Mouse (Mus musculus): ENCODE data around the gene Gga3. TPM values are rescaled to one million over a fixed set of nuclear protein-coding genes. Genes with fewer than 3 reads are reported as not detected.

Gga3 gene
- polyA plus RNA-seq, 2 experiments, result 6.4 to 9.2 TPM

DNA sequence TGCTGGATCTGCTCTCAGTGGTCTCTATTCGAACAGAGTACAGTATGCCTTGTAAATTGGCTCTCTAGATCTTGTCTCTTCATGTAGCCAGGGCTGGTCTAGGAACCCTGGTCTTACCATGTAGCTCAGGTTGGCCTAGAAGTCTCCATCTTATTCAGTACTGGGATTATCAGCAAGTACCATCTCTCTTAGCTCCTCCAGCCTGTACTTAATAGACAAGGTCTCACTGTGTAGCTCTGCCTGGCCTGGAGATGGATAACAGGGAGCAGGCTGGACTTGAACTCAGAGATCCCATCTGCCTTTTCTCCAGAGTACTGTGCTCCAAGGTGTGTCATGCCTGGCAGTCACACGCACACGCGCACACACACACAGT lies 37.8 kb upstream of the Gga3 start:
- Histone ChIP-seq H3K4me1 (replicated peaks; ENCODE audit: control insufficient read depth in 2 of 2, insufficient read depth in 2 of 2, low read length in 1 of 2) (peaks cover 0 to 4% of the 10 kb centered on the region in 2 experiments; a peak in 2 of 4 replicates), H3K9me3 (ENCODE audit: control insufficient read depth, low read length) (no peaks in the 10 kb centered on the region), H3K4me2 (ENCODE audit: low read depth) (no peak overlapping the region), H3K27me3 (ENCODE audit: control insufficient read depth, insufficient read depth, low read length) (no peaks in the 10 kb centered on the region), H3K27ac (no peak overlapping the region), H3K4me3 (ENCODE audit: insufficient read depth in 1 of 2, low read depth in 2 of 2, low read length in 2 of 2) (no peak overlapping the region), H3K36me3 (replicated peaks; ENCODE audit: control insufficient read depth, insufficient read depth, low read depth) (peaks cover 5% of the 10 kb centered on the region), H3K9ac (replicated peaks) (no peak overlapping the region)
- DNase-seq (ENCODE audit: low read depth in 3 of 3, low spot score in 3 of 3) (no peak), ATAC-seq (ENCODE audit: insufficient read depth) (no peak)
- no peak for TF ChIP-seq CTCF (IDR thresholded peaks at IDR 0.05; ENCODE audit: low read depth)
- no peak for TF ChIP-seq EP300 (IDR thresholded peaks at IDR 0.05; ENCODE audit: low read depth)
- WGBS (ENCODE audit: insufficient replicate concordance), result 77% methylated on average over 4 of the region's 4 CpGs

- H3K4me2 ChIP-seq (ENCODE audit: low read depth), result no peak overlapping the region
- H3K27ac ChIP-seq, result no peak overlapping the region
- no peak overlapping the region for H3K9ac ChIP-seq (replicated peaks)
- no peaks in the 10 kb centered on the region for H3K9me3 ChIP-seq (ENCODE audit: control insufficient read depth, low read length)
- 12% methylated on average over 14 of the region's 14 CpGs for WGBS (ENCODE audit: insufficient replicate concordance)
- no peak for TF ChIP-seq EP300 (IDR thresholded peaks at IDR 0.05; ENCODE audit: low read depth)
- H3K36me3 ChIP-seq (replicated peaks; ENCODE audit: control insufficient read depth, insufficient read depth, low read depth), result peaks cover 3% of the 10 kb centered on the region
- H3K4me1 ChIP-seq (replicated peaks; ENCODE audit: control insufficient read depth in 2 of 2, insufficient read depth in 2 of 2, low read length in 1 of 2), result peaks cover 0 to 4% of the 10 kb centered on the region in 2 experiments; a peak in 2 of 4 replicates
- DNase-seq (ENCODE audit: low read depth in 3 of 3, low spot score in 3 of 3), result no peak
- H3K27me3 ChIP-seq (ENCODE audit: control insufficient read depth, insufficient read depth, low read length), result no peaks in the 10 kb centered on the region
- ATAC-seq (ENCODE audit: insufficient read depth), result no peak
- H3K4me3 ChIP-seq (ENCODE audit: insufficient read depth in 1 of 2, low read depth in 2 of 2, low read length in 2 of 2), result no peak overlapping the region
Observed at GRCm38 (mm10) chr11:115640978-115641663, 37.3 kb upstream of the Gga3 start.

- Histone ChIP-seq H3K27ac (no peak overlapping the region), H3K9me3 (ENCODE audit: control insufficient read depth, low read length) (no peaks in the 10 kb centered on the region), H3K9ac (replicated peaks) (no peak overlapping the region), H3K4me1 (replicated peaks; ENCODE audit: control insufficient read depth in 2 of 2, insufficient read depth in 2 of 2, low read length in 1 of 2) (peaks cover 0 to 4% of the 10 kb centered on the region in 2 experiments; a peak in 2 of 4 replicates), H3K27me3 (ENCODE audit: control insufficient read depth, insufficient read depth, low read length) (no peaks in the 10 kb centered on the region), H3K36me3 (replicated peaks; ENCODE audit: control insufficient read depth, insufficient read depth, low read depth) (no peaks in the 10 kb centered on the region; the same call in 1 of the 2 replicates), H3K4me3 (ENCODE audit: insufficient read depth in 1 of 2, low read depth in 2 of 2, low read length in 2 of 2) (no peak overlapping the region), H3K4me2 (ENCODE audit: low read depth) (no peak overlapping the region)
- ATAC-seq (ENCODE audit: insufficient read depth), result no peak
- WGBS (ENCODE audit: insufficient replicate concordance), result 50% methylated on average over 3 of the region's 4 CpGs
- no peak for DNase-seq (ENCODE audit: low read depth in 3 of 3, low spot score in 3 of 3)
- TF ChIP-seq EP300 (IDR thresholded peaks at IDR 0.05; ENCODE audit: low read depth) (no peak), CTCF (IDR thresholded peaks at IDR 0.05; ENCODE audit: low read depth) (no peak)
Observed at GRCm38 (mm10) chr11:115640311-115640828, 36.5 kb upstream of the Gga3 start.

DNA sequence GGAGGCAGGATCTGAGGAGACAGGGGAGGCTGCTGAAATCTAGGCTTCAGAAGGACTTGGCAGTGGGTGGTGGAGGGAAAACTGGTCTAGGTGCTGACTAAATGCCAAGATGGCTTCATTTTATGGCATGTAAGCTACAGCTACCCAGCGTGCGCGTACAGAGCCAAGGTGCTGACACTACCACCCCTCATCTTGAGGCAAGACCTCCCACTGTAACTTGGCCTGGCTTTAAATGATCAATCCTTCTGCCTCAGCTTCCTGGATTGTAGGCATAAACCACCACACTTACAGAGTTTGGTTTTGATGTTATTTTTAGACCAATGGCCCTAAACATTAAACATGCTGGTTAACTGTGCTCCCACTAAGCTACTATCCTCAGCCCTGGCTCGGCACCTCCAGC lies 35.7 kb upstream of the Gga3 start:
- no peak for DNase-seq (ENCODE audit: low read depth in 3 of 3, low spot score in 3 of 3)
- no peaks in the 10 kb centered on the region for H3K27me3 ChIP-seq (ENCODE audit: control insufficient read depth, insufficient read depth, low read length)
- no peak overlapping the region for H3K9ac ChIP-seq (replicated peaks)
- H3K4me1 ChIP-seq (replicated peaks; ENCODE audit: control insufficient read depth in 2 of 2, insufficient read depth in 2 of 2, low read length in 1 of 2), result peaks cover 0 to 4% of the 10 kb centered on the region in 2 experiments; a peak in 2 of 4 replicates
- H3K9me3 ChIP-seq (ENCODE audit: control insufficient read depth, low read length), result no peaks in the 10 kb centered on the region
- H3K4me2 ChIP-seq (ENCODE audit: low read depth), result no peak overlapping the region
- H3K36me3 ChIP-seq (replicated peaks; ENCODE audit: control insufficient read depth, insufficient read depth, low read depth), result no peaks in the 10 kb centered on the region
- 71% methylated on average over 4 of the region's 4 CpGs for WGBS (ENCODE audit: insufficient replicate concordance)
- TF ChIP-seq CTCF (IDR thresholded peaks at IDR 0.05; ENCODE audit: low read depth) (no peak), EP300 (IDR thresholded peaks at IDR 0.05; ENCODE audit: low read depth) (no peak)
- no peak overlapping the region for H3K4me3 ChIP-seq (ENCODE audit: insufficient read depth in 1 of 2, low read depth in 2 of 2, low read length in 2 of 2)
- H3K27ac ChIP-seq, result no peak overlapping the region
- ATAC-seq (ENCODE audit: insufficient read depth), result no peak

DNA sequence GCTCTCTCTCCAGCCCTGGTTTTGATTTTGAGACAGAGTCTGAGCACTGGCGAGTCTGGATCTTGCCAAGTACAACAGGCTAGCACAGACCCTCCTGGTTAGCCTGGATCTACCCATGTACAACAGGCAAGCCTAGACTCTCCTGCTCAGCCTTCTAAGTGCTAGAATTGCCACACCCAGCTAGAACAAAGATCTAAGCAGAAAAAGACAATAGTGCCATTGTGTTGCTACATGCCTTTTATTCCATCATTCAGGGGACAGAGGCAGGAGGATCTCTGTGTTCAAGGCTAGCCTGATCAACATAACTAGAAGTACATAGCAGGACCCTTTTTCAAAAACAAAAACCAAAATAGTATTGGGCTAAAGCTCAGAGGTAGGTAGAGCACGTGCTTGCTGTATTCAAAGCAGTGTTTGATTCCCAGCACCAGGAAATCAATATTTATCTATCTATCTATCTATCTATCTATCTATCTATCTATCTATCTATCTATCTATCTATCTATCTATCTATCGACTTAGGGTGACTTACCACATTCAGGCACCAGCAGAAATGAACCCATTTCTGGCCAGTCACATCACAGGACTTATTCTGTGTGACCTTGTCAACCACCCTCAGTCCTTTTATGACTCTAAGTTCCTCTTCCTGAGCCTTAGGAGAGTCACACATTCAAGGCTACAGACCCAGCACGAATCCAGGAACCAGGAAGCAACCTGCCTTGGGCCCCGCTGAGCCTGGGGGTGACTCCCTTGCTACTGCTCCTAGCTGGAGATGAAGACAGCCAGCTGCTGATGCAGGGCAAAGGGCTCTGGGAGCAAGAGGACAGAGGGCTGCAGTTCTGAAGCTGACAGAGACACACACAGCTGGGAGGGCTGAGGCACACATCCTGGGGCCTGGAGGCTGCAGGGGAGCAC lies 34.9 kb upstream of the Gga3 start:
- DNase-seq (ENCODE audit: low read depth in 3 of 3, low spot score in 3 of 3) (no peak), ATAC-seq (ENCODE audit: insufficient read depth) (no peak)
- WGBS (ENCODE audit: insufficient replicate concordance), result 37% methylated on average over 5 of the region's 5 CpGs
- Histone ChIP-seq H3K27me3 (ENCODE audit: control insufficient read depth, insufficient read depth, low read length) (no peaks in the 10 kb centered on the region), H3K4me2 (ENCODE audit: low read depth) (no peak overlapping the region), H3K36me3 (replicated peaks; ENCODE audit: control insufficient read depth, insufficient read depth, low read depth) (no peaks in the 10 kb centered on the region), H3K9ac (replicated peaks) (no peak overlapping the region), H3K9me3 (ENCODE audit: control insufficient read depth, low read length) (no peaks in the 10 kb centered on the region), H3K4me3 (ENCODE audit: insufficient read depth in 1 of 2, low read depth in 2 of 2, low read length in 2 of 2) (no peak overlapping the region), H3K27ac (no peak overlapping the region), H3K4me1 (replicated peaks; ENCODE audit: control insufficient read depth in 2 of 2, insufficient read depth in 2 of 2, low read length in 1 of 2) (peaks cover 0 to 4% of the 10 kb centered on the region in 2 experiments; a peak in 2 of 4 replicates)
- no peak for TF ChIP-seq EP300 (IDR thresholded peaks at IDR 0.05; ENCODE audit: low read depth)
- TF ChIP-seq CTCF (IDR thresholded peaks at IDR 0.05; ENCODE audit: low read depth), result no peak

Data from liver, embryonic 14.5 days (tissue).